ENCODE assay signal across 9 mouse cellular contexts in the genomic region with DNA sequence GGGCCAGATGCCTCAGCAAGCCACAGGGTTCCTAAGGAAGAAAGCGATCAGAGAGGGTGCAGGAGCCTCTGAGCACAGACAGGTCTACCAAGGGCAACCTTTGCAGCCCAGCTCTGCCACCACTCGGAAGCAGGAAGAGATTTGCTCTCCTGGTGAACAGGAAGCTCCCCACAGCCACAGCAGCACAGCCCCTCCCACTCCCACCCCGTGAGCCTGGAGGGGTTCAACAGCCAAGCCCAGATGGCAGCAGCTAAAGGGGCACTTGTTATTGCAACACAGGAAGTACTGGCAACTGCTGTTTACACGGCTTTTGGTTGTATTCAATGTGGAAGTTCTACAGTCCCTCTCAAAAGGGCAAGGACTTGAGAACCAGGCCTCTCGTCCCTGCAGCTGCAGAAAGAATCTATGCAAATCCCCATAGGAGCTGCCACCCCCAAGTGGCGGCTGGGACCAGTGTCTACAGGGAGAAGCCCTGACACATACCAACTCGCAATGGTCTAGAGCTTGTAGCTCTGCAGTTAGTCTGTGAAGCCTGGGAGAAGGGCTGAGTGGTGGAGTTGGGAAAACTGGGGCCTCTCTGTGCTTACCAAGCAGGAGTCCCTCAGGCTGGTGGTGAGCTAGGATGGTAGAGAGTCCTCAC. TPM values are rescaled to one million over a fixed set of nuclear protein-coding genes. Genes with fewer than 3 reads are reported as not detected.
DNase-seq lines count a peak whose midpoint lies in the region; ATAC-seq lines count a peak whose summit lies in the region.
"Had no signal": no experiment of that assay in that cellular context is flagged by ENCODE, and none has a peak within 500 bp of the region (broad histone marks: within the 10 kb centered on the region; RNA-seq: fewer than 3 reads in every experiment).

No protein-coding gene starts in this region.

- no peak overlapping the region for H3K9ac ChIP-seq in hindbrain, embryonic 16.5 days (ENCODE audit: low read depth, low read length)
- H3K9ac ChIP-seq in hindbrain, embryonic 13.5 days, result no peak overlapping the region
- peak overlapping the region; percentile 31; the same call in 1 of the 2 replicates for H3K9ac ChIP-seq in heart, embryonic 11.5 days (ENCODE audit: low read depth, low read length)

- no peak overlapping the region for H3K4me3 ChIP-seq in hindbrain, embryonic 16.5 days (ENCODE audit: low read length)
- no peak overlapping the region for H3K4me3 ChIP-seq in hindbrain, embryonic 13.5 days
- no peak overlapping the region for H3K4me3 ChIP-seq in heart, embryonic 11.5 days (ENCODE audit: low read depth, low read length)
- no peak overlapping the region for H3K4me3 ChIP-seq in limb, embryonic 10.5 days
- H3K4me3 ChIP-seq: myocyte had no signal

- H3K27ac ChIP-seq in hindbrain, embryonic 16.5 days (ENCODE audit: low read depth, low read length), result no peak overlapping the region
- H3K27ac ChIP-seq in hindbrain, embryonic 13.5 days, result no peak overlapping the region
- H3K27ac ChIP-seq in heart, embryonic 11.5 days (ENCODE audit: low read depth, low read length), result peak overlapping the region; percentile 66
- peak overlapping the region; percentile 82 for H3K27ac ChIP-seq in limb, embryonic 10.5 days

- no peaks in the 10 kb centered on the region for H3K27me3 ChIP-seq in hindbrain, embryonic 16.5 days (replicated peaks; ENCODE audit: control insufficient read depth, insufficient read depth, low read length)
- no peaks in the 10 kb centered on the region for H3K27me3 ChIP-seq in hindbrain, embryonic 13.5 days
- H3K27me3 ChIP-seq in heart, embryonic 11.5 days (ENCODE audit: control insufficient read depth, insufficient read depth, low read length), result no peaks in the 10 kb centered on the region
- H3K27me3 ChIP-seq in limb, embryonic 10.5 days (ENCODE audit: low read depth, poor library complexity, severe bottlenecking), result no peaks in the 10 kb centered on the region

- WGBS in hindbrain, embryonic 16.5 days, result 51% methylated on average over 7 of the region's 7 CpGs
- 58% methylated on average over 7 of the region's 7 CpGs for WGBS in hindbrain, embryonic 13.5 days
- WGBS in heart, embryonic 11.5 days (ENCODE audit: insufficient replicate concordance), result 23% methylated on average over 7 of the region's 7 CpGs
- 53% methylated on average over 7 of the region's 7 CpGs for WGBS in limb, embryonic 10.5 days

- H3K4me1 ChIP-seq in hindbrain, embryonic 16.5 days (ENCODE audit: control insufficient read depth, insufficient read depth, low read depth, low read length), result no peaks in the 10 kb centered on the region
- H3K4me1 ChIP-seq in hindbrain, embryonic 13.5 days (replicated peaks), result no peaks in the 10 kb centered on the region
- H3K4me1 ChIP-seq in heart, embryonic 11.5 days (ENCODE audit: control insufficient read depth, insufficient read depth, low read length), result peaks cover 11% of the 10 kb centered on the region; the same call in 1 of the 2 replicates
- peaks cover 25% of the 10 kb centered on the region for H3K4me1 ChIP-seq in limb, embryonic 10.5 days

- peak; percentile 54; the same call in 1 of the 2 replicates for ATAC-seq in hindbrain, embryonic 16.5 days
- no peak for ATAC-seq in hindbrain, embryonic 13.5 days (ENCODE audit: low FRiP score)
- ATAC-seq in heart, embryonic 11.5 days (replicated peaks; ENCODE audit: insufficient number of reproducible peaks, low FRiP score, low TSS enrichment), result no peak
- peak; percentile 79 for ATAC-seq in megakaryocyte progenitor cell, adult 5-6 weeks (replicated peaks; ENCODE audit: poor library complexity)

- DNase-seq in R1 (ENCODE audit: low read depth, low spot score) (peak; percentile 52), adipocyte (ENCODE audit: low spot score) (no peak)
- DNase-seq in limb, embryonic 10.5 days (ENCODE audit: low spot score), result no peak
- no peak for DNase-seq in urinary bladder, postnatal 4 days (ENCODE audit: low spot score in 2 of 2)

- H3K9me3 ChIP-seq in hindbrain, embryonic 16.5 days (ENCODE audit: control insufficient read depth, low read length), result no peaks in the 10 kb centered on the region
- H3K9me3 ChIP-seq in hindbrain, embryonic 13.5 days, result no peaks in the 10 kb centered on the region
- H3K9me3 ChIP-seq in heart, embryonic 11.5 days (replicated peaks; ENCODE audit: control insufficient read depth, low read length), result no peaks in the 10 kb centered on the region
- H3K9me3 ChIP-seq in limb, embryonic 10.5 days (replicated peaks), result no peaks in the 10 kb centered on the region

- H3K36me3 ChIP-seq in hindbrain, embryonic 16.5 days (ENCODE audit: control insufficient read depth, insufficient read depth, low read length), result no peaks in the 10 kb centered on the region
- no peaks in the 10 kb centered on the region for H3K36me3 ChIP-seq in hindbrain, embryonic 13.5 days
- no peaks in the 10 kb centered on the region for H3K36me3 ChIP-seq in heart, embryonic 11.5 days (ENCODE audit: control insufficient read depth, insufficient read depth, low read length)
- no peaks in the 10 kb centered on the region for H3K36me3 ChIP-seq in limb, embryonic 10.5 days

- no peak overlapping the region for H3K4me2 ChIP-seq in hindbrain, embryonic 16.5 days (ENCODE audit: low read length)
- no peak overlapping the region for H3K4me2 ChIP-seq in hindbrain, embryonic 13.5 days
- 0 out of 2 replicates have a peak overlapping the region, but pooled peaks have one; percentile 12 for H3K4me2 ChIP-seq in heart, embryonic 11.5 days

RNA-seq across cellular contexts. Expression of a gene that starts 51.0 kb away (rescaled TPM):
- polyA plus RNA-seq in hindbrain, embryonic 16.5 days (2015; fragmentation: Nextera tagmentation; extraction: Ambion mirVana), result 19.1 and 33.1 TPM in 2 replicates
- polyA plus RNA-seq in hindbrain, embryonic 13.5 days (2015; fragmentation: Nextera tagmentation; extraction: Ambion mirVana), result 32.1 and 32.8 TPM in 2 replicates
- polyA plus RNA-seq in heart, embryonic 11.5 days (2014; fragmentation: Nextera tagmentation; extraction: Ambion mirVana), result 8.3 and 8.4 TPM in 2 replicates
- 15.0 and 17.6 TPM in 2 replicates for polyA plus RNA-seq in limb, embryonic 10.5 days (2016; fragmentation: Nextera tagmentation; extraction: Ambion mirVana)
- 40.7 and 44.9 TPM in 2 replicates for total RNA-seq in megakaryocyte progenitor cell, adult 5-6 weeks (2015)
- total RNA-seq in megakaryocyte progenitor cell, adult 5-6 weeks (2017), result 14.2 and 15.6 TPM in 2 replicates

Comparison
In these comparisons a context has a peak if more than half of its experiments do, and no peak if none do; other contexts are left out.
1. ATAC-seq: peak in hindbrain, embryonic 16.5 days (single experiment) and megakaryocyte progenitor cell, adult 5-6 weeks (single experiment); none in hindbrain, embryonic 13.5 days (single experiment) and heart, embryonic 11.5 days (single experiment).
2. H3K27ac ChIP-seq: peak in heart, embryonic 11.5 days (single experiment) and limb, embryonic 10.5 days (single experiment); none in hindbrain, embryonic 16.5 days (single experiment) and hindbrain, embryonic 13.5 days (single experiment).